Mouse (Mus musculus) limb, embryonic 10.5 days (tissue): ENCODE measurements around the gene Setd2. TPM values are rescaled to one million over a fixed set of nuclear protein-coding genes. Genes with fewer than 3 reads are reported as not detected.

ENCODE experiments used
- DNase-seq: peaks from one replicate; pipeline ENCODE4 v3.0.0-alpha.2; 2017; ENCODE audit warnings: low spot score
- H3K27ac ChIP-seq: fragments of 300-500 bp; sonication (generic); 2 replicates; pipeline ENCODE4 v1.5.1; 2016; ENCODE audit warnings: mild to moderate bottlenecking
- H3K27me3 ChIP-seq: fragments of 300-500 bp; sonication (generic); 2 replicates; pipeline ENCODE4 v1.6.1; 2016; ENCODE audit warnings: low read depth, mild to moderate bottlenecking; ENCODE audit not compliant: poor library complexity, severe bottlenecking
- H3K36me3 ChIP-seq: fragments of 300-500 bp; sonication (generic); 2 replicates; pipeline ENCODE4 v1.6.1; 2016; ENCODE audit warnings: mild to moderate bottlenecking, moderate library complexity
- H3K4me1 ChIP-seq: fragments of 300-500 bp; sonication (generic); 2 replicates; pipeline ENCODE4 v1.6.1; 2016
- H3K4me3 ChIP-seq: fragments of 300-500 bp; sonication (generic); 2 replicates; pipeline ENCODE4 v1.5.1; 2016; ENCODE audit warnings: mild to moderate bottlenecking, moderate library complexity
- H3K9me3 ChIP-seq: fragments of 300-500 bp; sonication (generic); replicated peaks from 2 replicates; pipeline ENCODE4 v1.6.1; 2016; ENCODE audit warnings: mild to moderate bottlenecking
- WGBS: fragments of 180-500 bp; shearing (Covaris S2); methylation state at CpG from one replicate; pipeline ENCODE4 v1.1.7; 2016; 5-methylcytosine and 5-hydroxymethylcytosine counted together
- polyA plus RNA-seq: library from polyadenylated mRNA; unstranded; fragments of >200 nt; fragmentation: Nextera tagmentation; extraction: Ambion mirVana; gene quantifications from 2 replicates; pipeline ENCODE4 v1.2.1, GENCODE M21; 2016

Gene Setd2
- polyA plus RNA-seq, 1 experiment from 2014 or later, result 42.5 TPM

DNA sequence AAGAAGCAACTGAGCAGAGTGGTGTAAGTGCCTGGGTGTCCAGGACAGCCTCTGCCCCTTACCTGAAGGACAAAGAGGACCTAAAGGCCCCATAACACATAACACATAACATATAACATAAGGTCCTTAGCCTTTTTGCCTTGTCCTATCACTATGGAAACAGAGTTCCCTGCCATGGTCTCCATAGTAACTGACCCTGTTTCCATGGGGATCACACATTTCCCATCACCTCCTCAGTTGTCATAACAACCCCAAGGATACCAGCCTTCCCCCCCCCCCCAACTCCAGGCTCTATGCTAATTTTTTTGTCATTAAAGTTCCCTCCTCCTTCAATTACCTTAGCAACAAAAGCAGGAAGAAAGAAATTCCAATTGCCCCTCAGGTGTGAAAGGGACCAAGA, 117.4 kb downstream of the Setd2 start:
- H3K36me3 ChIP-seq, result no peaks in the 10 kb centered on the region
- H3K27ac ChIP-seq, result no peak overlapping the region
- no peak for DNase-seq
- H3K9me3 ChIP-seq, result no peaks in the 10 kb centered on the region
- H3K4me1 ChIP-seq, result peaks cover 29% of the 10 kb centered on the region
- H3K4me3 ChIP-seq, result no peak overlapping the region
- peaks cover 49% of the 10 kb centered on the region for H3K27me3 ChIP-seq

DNA sequence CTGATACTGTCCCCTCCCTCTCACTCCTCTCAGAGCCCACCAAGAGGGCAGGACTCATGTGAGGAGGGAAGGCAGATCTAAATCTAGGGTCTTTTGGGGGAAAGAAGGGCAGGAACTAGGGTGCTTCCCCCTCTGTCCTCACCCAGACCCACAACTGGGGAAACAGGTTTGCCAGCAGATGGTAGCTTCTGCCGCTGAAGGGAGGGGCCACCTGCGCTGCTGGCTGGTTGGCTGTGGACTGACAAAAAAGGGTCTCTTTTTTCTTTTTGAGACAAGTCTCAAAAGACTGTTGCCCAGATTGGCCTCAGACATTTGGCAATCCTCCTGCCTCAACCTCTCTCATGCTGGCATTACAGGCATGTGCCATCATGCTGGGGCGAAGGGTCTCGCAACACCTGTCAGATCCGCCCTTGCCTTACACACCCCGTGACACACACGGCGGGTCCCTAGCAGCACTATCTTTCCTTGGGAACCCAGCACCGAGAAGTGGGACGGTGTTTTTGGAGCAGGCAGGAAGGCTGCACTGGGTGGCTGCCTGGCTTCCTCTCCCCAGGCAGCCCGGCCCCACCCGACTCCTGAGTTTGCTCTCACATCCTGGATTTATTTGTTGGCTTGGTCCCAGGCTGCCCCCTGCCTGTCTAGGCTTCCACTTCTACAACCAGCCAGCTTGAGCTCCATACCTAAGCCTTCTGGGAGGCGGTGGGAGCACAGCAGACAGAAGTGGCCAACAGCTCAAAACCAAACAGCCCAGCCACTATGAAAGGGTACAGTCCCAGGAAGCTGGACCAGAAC, 119.7 kb downstream of the Setd2 start:
- WGBS, result 28% methylated on average over 13 of the region's 13 CpGs
- Histone ChIP-seq H3K4me1 (peaks cover 36% of the 10 kb centered on the region), H3K4me3 (no peak overlapping the region), H3K27ac (no peak overlapping the region), H3K36me3 (no peaks in the 10 kb centered on the region), H3K9me3 (no peaks in the 10 kb centered on the region), H3K27me3 (peaks cover 49% of the 10 kb centered on the region)
- no peak for DNase-seq

DNA sequence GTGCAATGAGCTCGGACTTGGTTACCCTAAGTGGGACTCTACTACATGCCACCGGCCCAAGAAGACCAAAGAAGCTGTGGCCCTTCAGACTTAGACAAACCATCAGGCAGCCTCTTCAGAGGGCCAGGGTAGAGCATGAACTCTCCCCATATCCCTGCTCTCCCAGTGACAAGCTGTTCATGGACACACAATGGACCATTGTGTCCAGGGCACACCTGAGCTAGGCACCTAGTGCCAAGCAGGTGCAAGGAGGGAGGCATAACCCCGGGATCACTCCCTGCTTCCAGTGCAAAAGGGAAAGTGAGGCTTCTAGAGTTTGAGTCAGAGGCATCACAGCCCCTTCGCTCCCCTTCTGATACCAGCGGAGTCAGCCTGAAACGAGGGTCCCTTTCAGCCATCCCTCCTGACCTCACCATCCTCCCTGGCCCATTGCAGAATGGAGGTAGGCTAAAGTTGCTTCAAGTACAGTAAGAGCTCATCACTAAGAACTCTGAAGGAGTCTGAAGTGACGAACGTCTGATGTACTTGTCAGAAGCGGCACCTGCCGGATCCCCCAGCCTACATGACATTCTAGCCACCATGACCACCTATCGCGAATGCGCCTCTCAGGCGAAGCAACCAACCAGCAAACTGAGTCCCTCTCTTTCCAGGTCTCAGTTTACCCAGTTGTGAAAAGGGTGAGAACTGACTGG, 120.7 kb downstream of the Setd2 start:
- Histone ChIP-seq H3K27me3 (peaks cover 49% of the 10 kb centered on the region), H3K4me3 (peak overlapping the region; percentile 77), H3K9me3 (no peaks in the 10 kb centered on the region), H3K4me1 (peaks cover 43% of the 10 kb centered on the region), H3K27ac (peak overlapping the region; percentile 80), H3K36me3 (no peaks in the 10 kb centered on the region)
- DNase-seq, result no peak
- WGBS, result 25% methylated on average over 14 of the region's 14 CpGs

- peak within 1 kb of the TSS; percentile 80 for H3K27ac ChIP-seq
- WGBS, result under 1% methylated on average over 75 of the region's 75 CpGs
- H3K4me1 ChIP-seq, result peaks cover 43% of the 10 kb centered on the region
- peaks cover 49% of the 10 kb centered on the region for H3K27me3 ChIP-seq
- peaks cover 1% of the 10 kb centered on the region; the same call in 1 of the 2 replicates for H3K36me3 ChIP-seq
- DNase-seq, result peak; percentile 89
- no peaks in the 10 kb centered on the region for H3K9me3 ChIP-seq
- H3K4me3 ChIP-seq, result peak within 1 kb of the TSS; percentile 77
Observed at GRCm38 (mm10) chr9:110653655-110654461, 121.5 kb downstream of the Setd2 start, which contains the start of gene Nbeal2. Nbeal2 (minus strand) TSS chr9:110654161.

GRCm38 (mm10) chr9:110654726-110655650, 122.6 kb downstream of the Setd2 start:
- WGBS, result 81% methylated on average over 19 of the region's 19 CpGs
- Histone ChIP-seq H3K27me3 (peaks cover 41% of the 10 kb centered on the region), H3K27ac (no peak overlapping the region), H3K9me3 (no peaks in the 10 kb centered on the region), H3K4me1 (peaks cover 43% of the 10 kb centered on the region), H3K36me3 (peaks cover 10% of the 10 kb centered on the region), H3K4me3 (peak overlapping the region; percentile 77)
- DNase-seq, result no peak

DNA sequence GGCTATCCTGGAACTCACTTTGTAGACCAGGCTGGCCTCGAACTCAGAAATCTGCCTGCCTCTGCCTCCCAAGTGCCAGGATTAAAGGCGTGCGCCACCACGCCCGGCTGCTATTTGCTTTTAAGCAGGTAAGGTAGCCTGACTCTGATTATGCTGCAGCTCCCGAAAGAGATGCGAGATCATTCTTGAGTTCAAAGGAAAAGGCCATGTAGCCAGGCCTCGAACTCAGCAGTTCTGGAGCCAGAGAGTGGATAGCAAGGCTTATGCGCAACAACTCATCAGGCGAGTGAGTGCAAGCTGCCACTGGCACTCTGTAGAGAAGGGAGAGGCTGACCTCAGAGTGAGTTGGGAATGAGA, 123.2 kb downstream of the Setd2 start:
- H3K9me3 ChIP-seq, result no peaks in the 10 kb centered on the region
- DNase-seq, result no peak
- H3K4me1 ChIP-seq, result peaks cover 43% of the 10 kb centered on the region
- H3K4me3 ChIP-seq, result peak overlapping the region; percentile 72
- peak overlapping the region; percentile 95 for H3K27ac ChIP-seq
- H3K36me3 ChIP-seq, result peaks cover 10% of the 10 kb centered on the region
- WGBS, result 78% methylated on average over 10 of the region's 10 CpGs
- H3K27me3 ChIP-seq, result peaks cover 34% of the 10 kb centered on the region

- Histone ChIP-seq H3K36me3 (peaks cover 10% of the 10 kb centered on the region), H3K27me3 (peaks cover 25% of the 10 kb centered on the region), H3K4me3 (peak within 1 kb of the TSS; percentile 72), H3K4me1 (peaks cover 43% of the 10 kb centered on the region), H3K27ac (peak within 1 kb of the TSS; percentile 95), H3K9me3 (no peaks in the 10 kb centered on the region)
- peak; percentile 95 for DNase-seq
- under 1% methylated on average over 52 of the region's 52 CpGs for WGBS
Observed at GRCm38 (mm10) chr9:110656249-110657221, 124.1 kb downstream of the Setd2 start, which contains the start of gene Ccdc12. Ccdc12 (plus strand) TSS chr9:110656503.

- Histone ChIP-seq H3K36me3 (peaks cover 10% of the 10 kb centered on the region), H3K9me3 (no peaks in the 10 kb centered on the region), H3K4me3 (peak overlapping the region; percentile 72), H3K4me1 (peaks cover 41% of the 10 kb centered on the region), H3K27me3 (peaks cover 15% of the 10 kb centered on the region), H3K27ac (peak overlapping the region; percentile 95; the same call in 1 of the 2 replicates)
- DNase-seq, result no peak
- WGBS, result 85% methylated on average over 13 of the region's 13 CpGs
Observed at GRCm38 (mm10) chr9:110657474-110658078, 125.2 kb downstream of the Setd2 start.

- DNase-seq, result no peak
- Histone ChIP-seq H3K4me3 (no peak overlapping the region), H3K27ac (no peak overlapping the region), H3K27me3 (no peaks in the 10 kb centered on the region), H3K4me1 (peaks cover 23% of the 10 kb centered on the region), H3K36me3 (peaks cover 10% of the 10 kb centered on the region), H3K9me3 (no peaks in the 10 kb centered on the region)
- 90% methylated on average over 12 of the region's 12 CpGs for WGBS
Observed at GRCm38 (mm10) chr9:110659521-110659920, 127.1 kb downstream of the Setd2 start.

DNA sequence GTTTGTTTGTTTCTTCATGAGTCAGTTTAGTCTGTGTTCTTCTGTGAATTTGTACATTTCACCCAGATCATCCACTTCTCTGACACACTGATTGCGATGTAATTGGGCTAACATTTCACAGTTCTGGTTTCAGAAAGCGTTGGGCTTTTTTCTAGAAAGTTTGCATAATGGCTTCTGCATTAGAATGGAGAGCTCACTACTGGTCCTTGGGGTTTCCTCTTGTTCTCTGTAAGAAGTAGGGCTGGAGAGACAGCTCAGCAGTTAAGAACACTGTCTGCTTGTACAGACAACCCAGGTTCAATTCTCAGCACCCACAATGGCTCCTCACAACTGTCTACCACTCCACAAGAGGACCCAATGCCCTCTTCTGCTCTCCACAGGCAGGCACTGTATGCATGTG, 127.8 kb downstream of the Setd2 start:
- WGBS, result 76% methylated on average over 2 of the region's 2 CpGs
- H3K4me1 ChIP-seq, result peaks cover 18% of the 10 kb centered on the region
- no peak overlapping the region for H3K4me3 ChIP-seq
- H3K27ac ChIP-seq, result no peak overlapping the region
- DNase-seq, result no peak
- no peaks in the 10 kb centered on the region for H3K9me3 ChIP-seq
- H3K36me3 ChIP-seq, result peaks cover 10% of the 10 kb centered on the region
- no peaks in the 10 kb centered on the region for H3K27me3 ChIP-seq
